ENCODE assay signal across 11 mouse cellular contexts in genomic region chr17:68285119-68285782, GRCm38 (mm10). TPM values are rescaled to one million over a fixed set of nuclear protein-coding genes. Genes with fewer than 3 reads are reported as not detected.
DNase-seq lines count a peak whose midpoint lies in the region; ATAC-seq and TF ChIP-seq lines count a peak whose summit lies in the region.
"Had no signal": no experiment of that assay in that cellular context is flagged by ENCODE, and none has a peak within 500 bp of the region (broad histone marks: within the 10 kb centered on the region; RNA-seq: fewer than 3 reads in every experiment).

No protein-coding gene starts in this region.

- 39% methylated on average over 8 of the region's 8 CpGs for WGBS in intestine, postnatal 0 days
- WGBS in intestine, embryonic 15.5 days = 32% methylated on average over 8 of the region's 8 CpGs
- 32% methylated on average over 8 of the region's 8 CpGs for WGBS in embryonic facial prominence, embryonic 14.5 days
- whole genome bisulfite sequencing in midbrain, embryonic 11.5 days = 28% methylated on average over 8 of the region's 8 CpGs

- intact Hi-C loops in heart, postnatal 10 days (cut with DNase I) = no loop called here

- no peak for TF ChIP-seq POLR2A in brain, embryonic 14.5 days (IDR thresholded peaks at IDR 0.05; ENCODE audit: borderline replicate concordance, extremely low read depth, insufficient read depth, insufficient read length, poor library complexity, severe bottlenecking)

- H3K4me3 ChIP-seq in intestine, postnatal 0 days (ENCODE audit: low read depth, low read length) = no peak overlapping the region
- no peak overlapping the region for H3K4me3 ChIP-seq in intestine, embryonic 15.5 days (replicated peaks)
- no peak overlapping the region for H3K4me3 ChIP-seq in embryonic facial prominence, embryonic 14.5 days (ENCODE audit: low read depth, low read length)
- H3K4me3 ChIP-seq in midbrain, embryonic 11.5 days (ENCODE audit: low read depth, low read length) = no peak overlapping the region

- no peak overlapping the region for H3K27ac ChIP-seq in intestine, postnatal 0 days (ENCODE audit: low read depth, low read length)
- no peak overlapping the region for H3K27ac ChIP-seq in intestine, embryonic 15.5 days
- no peak overlapping the region for H3K27ac ChIP-seq in embryonic facial prominence, embryonic 14.5 days (replicated peaks; ENCODE audit: low read depth, low read length)
- no peak overlapping the region for H3K27ac ChIP-seq in midbrain, embryonic 11.5 days (ENCODE audit: low read depth, low read length)

- no peak for ATAC-seq in intestine, postnatal 0 days
- ATAC-seq in intestine, embryonic 15.5 days = no peak
- no peak for ATAC-seq in embryonic facial prominence, embryonic 14.5 days (ENCODE audit: low read depth)
- ATAC-seq in midbrain, embryonic 11.5 days (ENCODE audit: low FRiP score) = peak; percentile 61; the same call in 1 of the 2 replicates

- TF ChIP-seq CTCF in intestine, postnatal 0 days (IDR thresholded peaks at IDR 0.05; ENCODE audit: low read depth) = peak; percentile 31
- no peak for TF ChIP-seq CTCF in brain, embryonic 14.5 days (IDR thresholded peaks at IDR 0.05; ENCODE audit: borderline replicate concordance, extremely low read depth, insufficient read depth, insufficient read length)

- H3K36me3 ChIP-seq in intestine, postnatal 0 days (ENCODE audit: control insufficient read depth, insufficient read depth) = no peaks in the 10 kb centered on the region
- no peaks in the 10 kb centered on the region for H3K36me3 ChIP-seq in intestine, embryonic 15.5 days
- no peaks in the 10 kb centered on the region for H3K36me3 ChIP-seq in embryonic facial prominence, embryonic 14.5 days (ENCODE audit: control insufficient read depth, insufficient read depth, low read length)
- H3K36me3 ChIP-seq in midbrain, embryonic 11.5 days (ENCODE audit: control insufficient read depth, insufficient read depth, low read length) = no peaks in the 10 kb centered on the region

- DNase-seq in brain, embryonic 14.5 days (ENCODE audit: low read depth) = peak; percentile 54
- DNase-seq in embryonic facial prominence, embryonic 14.5 days (ENCODE audit: low spot score) = peak; percentile 14
- peak; percentile 85 for DNase-seq in midbrain, embryonic 11.5 days (ENCODE audit: low spot score, missing footprints)
- DNase-seq in layer of hippocampus, postnatal 14 days (ENCODE audit: low spot score in 2 of 2) = no peak
- DNase-seq in heart, postnatal 10 days = no peak
- DNase-seq: lung, adult 18-20 months had no signal

- H3K9ac ChIP-seq in intestine, postnatal 0 days (ENCODE audit: low read depth, low read length) = no peak overlapping the region
- H3K9ac ChIP-seq in intestine, embryonic 15.5 days = no peak overlapping the region
- H3K9ac ChIP-seq in embryonic facial prominence, embryonic 14.5 days (ENCODE audit: low read depth, low read length) = no peak overlapping the region
- H3K9ac ChIP-seq in midbrain, embryonic 11.5 days (ENCODE audit: low read length) = no peak overlapping the region

- no peak overlapping the region for H3K4me2 ChIP-seq in intestine, postnatal 0 days (replicated peaks; ENCODE audit: low read depth)
- no peak overlapping the region for H3K4me2 ChIP-seq in intestine, embryonic 15.5 days (replicated peaks)
- no peak overlapping the region for H3K4me2 ChIP-seq in embryonic facial prominence, embryonic 14.5 days (ENCODE audit: low read depth, low read length)
- no peak overlapping the region for H3K4me2 ChIP-seq in midbrain, embryonic 11.5 days

- H3K9me3 ChIP-seq in intestine, postnatal 0 days (ENCODE audit: control insufficient read depth) = no peaks in the 10 kb centered on the region
- no peaks in the 10 kb centered on the region for H3K9me3 ChIP-seq in intestine, embryonic 15.5 days
- H3K9me3 ChIP-seq in embryonic facial prominence, embryonic 14.5 days (ENCODE audit: control insufficient read depth, low read length) = no peaks in the 10 kb centered on the region
- no peaks in the 10 kb centered on the region for H3K9me3 ChIP-seq in midbrain, embryonic 11.5 days (ENCODE audit: control insufficient read depth, low read length)

- no peaks in the 10 kb centered on the region for H3K4me1 ChIP-seq in intestine, postnatal 0 days (replicated peaks; ENCODE audit: control insufficient read depth, insufficient read depth, low read length)
- H3K4me1 ChIP-seq in intestine, embryonic 15.5 days (replicated peaks) = peaks cover 2% of the 10 kb centered on the region
- H3K4me1 ChIP-seq in embryonic facial prominence, embryonic 14.5 days (ENCODE audit: control insufficient read depth, insufficient read depth, low read length) = no peaks in the 10 kb centered on the region
- H3K4me1 ChIP-seq in midbrain, embryonic 11.5 days (ENCODE audit: control insufficient read depth, insufficient read depth, low read length) = peaks cover 2% of the 10 kb centered on the region; the same call in 1 of the 2 replicates

- no peaks in the 10 kb centered on the region for H3K27me3 ChIP-seq in intestine, postnatal 0 days (replicated peaks; ENCODE audit: control insufficient read depth, insufficient read depth, low read length)
- no peaks in the 10 kb centered on the region for H3K27me3 ChIP-seq in intestine, embryonic 15.5 days (replicated peaks)
- H3K27me3 ChIP-seq in embryonic facial prominence, embryonic 14.5 days (replicated peaks; ENCODE audit: control insufficient read depth, insufficient read depth, low read length) = no peaks in the 10 kb centered on the region
- H3K27me3 ChIP-seq in midbrain, embryonic 11.5 days (ENCODE audit: control insufficient read depth, insufficient read depth, low read length) = no peaks in the 10 kb centered on the region

RNA-seq across cellular contexts. Expression of gene L3mbtl4, which starts 11.7 kb away (rescaled TPM):
- 0.18 and 0.37 TPM in 2 replicates for polyA plus RNA-seq in intestine, postnatal 0 days (2015; fragmentation: Nextera tagmentation; extraction: Ambion mirVana)
- polyA plus RNA-seq in intestine, embryonic 15.5 days (2015; fragmentation: Nextera tagmentation; extraction: Ambion mirVana) = 0.44 and 0.97 TPM in 2 replicates
- 1.6 and 1.8 TPM in 2 replicates for polyA plus RNA-seq in brain, embryonic 14.5 days (2012; rRNA removed)
- 0.14 and 0.22 TPM in 2 replicates for polyA plus RNA-seq in embryonic facial prominence, embryonic 14.5 days (2014; fragmentation: Nextera tagmentation; extraction: Ambion mirVana)
- 0.10 and 0.11 TPM in 2 replicates for polyA plus RNA-seq in midbrain, embryonic 11.5 days (2014; fragmentation: Nextera tagmentation; extraction: Ambion mirVana)
- total RNA-seq in layer of hippocampus, postnatal 14 days (2021) = 1 to 10 TPM in 1 of 2 experiments, under 1 TPM in 1; 0.76 to 1.2 TPM
- total RNA-seq in heart, postnatal 10 days (2021) = not detected
- polyA plus RNA-seq: heart, postnatal 0 days; small intestine, adult 2 months; thymus, postnatal 0 days had no signal

Comparison
In these comparisons a context has a peak if more than half of its experiments do, and no peak if none do; other contexts are left out.
1. DNase-seq: peak in brain, embryonic 14.5 days (single experiment), embryonic facial prominence, embryonic 14.5 days (single experiment) and midbrain, embryonic 11.5 days (single experiment); none in layer of hippocampus, postnatal 14 days (0 of 2) and heart, postnatal 10 days (0 of 2).